Mouse (Mus musculus): ENCODE results near the gene Ptprt. TPM values are rescaled to one million over a fixed set of nuclear protein-coding genes. Genes with fewer than 3 reads are reported as not detected.
"Not testable (repeated sequence)": the region's sequence is repeated elsewhere in the genome, so short reads cannot be mapped to it uniquely, and the experiment has no call there.

The Ptprt gene
- polyA plus RNA-seq, 1 experiment, result 0.01 TPM

DNA sequence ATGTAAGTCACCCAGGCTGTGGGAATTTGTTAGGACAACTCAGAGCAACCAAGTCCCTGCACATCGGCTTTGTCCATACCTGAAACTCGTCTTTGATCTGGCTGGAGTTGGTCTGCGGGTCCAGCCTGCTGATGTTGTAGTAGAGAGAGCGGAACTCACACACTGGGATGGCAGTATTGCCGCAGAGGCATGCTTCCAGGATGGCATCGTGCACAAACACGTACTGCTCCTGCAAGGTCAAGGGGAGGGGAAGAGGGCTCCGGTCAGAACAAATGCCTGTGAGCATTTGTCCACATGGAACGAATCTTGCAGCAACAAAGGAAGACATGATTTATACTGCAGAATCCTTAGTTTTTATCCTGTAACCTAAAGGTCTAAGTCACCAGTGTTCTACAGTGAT lies 1107.3 kb downstream of the Ptprt start:
- Histone ChIP-seq H3K36me3 (replicated peaks; ENCODE audit: low read length) (no peaks in the 10 kb centered on the region), H3K9me3 (peaks cover 40% of the 10 kb centered on the region), H3K27me3 (replicated peaks) (no peaks in the 10 kb centered on the region), H3K4me1 (no peaks in the 10 kb centered on the region), H3K4me3 (replicated peaks) (no peak overlapping the region)
- TF ChIP-seq GATA1 (IDR thresholded peaks at IDR 0.05; ENCODE audit: borderline replicate concordance, low read length) (no peak), FLI1 (IDR thresholded peaks at IDR 0.05; ENCODE audit: low read length) (no peak)

DNA sequence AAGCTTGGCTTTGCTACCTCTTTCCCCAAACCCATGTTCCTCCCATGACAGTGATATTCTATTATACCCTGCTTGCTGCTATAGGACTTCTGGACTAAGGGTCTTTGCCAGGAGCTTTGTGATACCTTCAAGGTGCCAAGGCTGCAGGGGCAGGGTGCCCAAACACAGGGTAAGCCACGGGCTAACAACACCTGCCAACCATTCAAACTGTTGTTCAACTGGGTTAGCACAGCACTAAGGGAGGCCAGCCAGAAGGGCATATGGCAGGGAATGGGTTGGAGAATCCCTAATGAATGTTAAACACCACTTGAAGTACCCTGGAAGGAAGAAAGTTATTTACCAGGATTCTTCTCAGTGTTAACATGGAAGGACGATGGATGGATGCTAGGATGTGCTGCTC lies 1108.9 kb downstream of the Ptprt start:
- Histone ChIP-seq H3K9me3 (peaks cover 34% of the 10 kb centered on the region), H3K4me3 (replicated peaks) (no peak overlapping the region), H3K36me3 (replicated peaks; ENCODE audit: low read length) (no peaks in the 10 kb centered on the region), H3K4me1 (no peaks in the 10 kb centered on the region), H3K27me3 (replicated peaks) (no peaks in the 10 kb centered on the region)
- TF ChIP-seq FLI1 (IDR thresholded peaks at IDR 0.05; ENCODE audit: low read length), result no peak
- TF ChIP-seq GATA1 (IDR thresholded peaks at IDR 0.05; ENCODE audit: borderline replicate concordance, low read length), result no peak

DNA sequence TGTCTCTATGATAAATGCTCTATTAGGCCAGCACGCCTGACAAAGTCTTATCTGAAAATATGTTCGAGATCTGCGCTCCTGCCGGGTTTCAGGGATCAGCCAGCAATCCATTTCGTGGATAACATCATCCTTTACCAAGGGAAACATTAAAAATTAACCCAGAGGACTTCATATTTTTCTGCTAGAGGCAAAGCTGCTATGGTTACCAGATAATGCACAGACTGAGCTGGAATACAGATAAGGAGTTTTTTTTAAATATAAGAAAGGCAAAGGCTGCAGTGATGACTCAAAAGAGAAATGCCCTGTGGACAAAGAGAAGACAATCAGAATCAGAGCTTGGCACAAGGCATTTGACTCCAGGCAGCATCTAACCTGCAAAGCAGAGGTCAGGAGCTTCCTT lies 1111.4 kb downstream of the Ptprt start:
- Histone ChIP-seq H3K9me3 (peaks cover 39% of the 10 kb centered on the region), H3K36me3 (replicated peaks; ENCODE audit: low read length) (no peaks in the 10 kb centered on the region), H3K27me3 (replicated peaks) (no peaks in the 10 kb centered on the region), H3K4me1 (no peaks in the 10 kb centered on the region), H3K4me3 (replicated peaks) (no peak overlapping the region)
- TF ChIP-seq FLI1 (IDR thresholded peaks at IDR 0.05; ENCODE audit: low read length), result no peak

DNA sequence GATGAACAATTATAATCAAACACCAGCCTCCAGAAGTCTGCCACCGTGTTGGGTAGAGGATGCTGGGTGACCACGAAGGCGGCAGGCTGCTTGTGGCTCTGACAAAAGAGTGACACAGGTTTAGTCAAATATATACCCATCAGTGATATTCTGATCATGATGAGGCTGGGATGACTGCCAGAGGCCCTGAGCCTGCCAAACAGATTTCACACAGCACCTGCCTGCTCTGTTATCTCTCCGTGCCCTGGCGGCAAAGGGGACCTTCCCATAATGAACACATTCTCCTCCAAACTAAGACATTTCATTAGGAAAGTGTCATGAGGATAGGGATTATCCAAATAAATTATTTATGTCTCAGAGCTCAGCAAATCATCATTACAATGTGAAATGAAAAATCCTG lies 1113.6 kb downstream of the Ptprt start:
- TF ChIP-seq GATA1 (IDR thresholded peaks at IDR 0.05; ENCODE audit: borderline replicate concordance, low read length), result no peak
- no peak for TF ChIP-seq FLI1 (IDR thresholded peaks at IDR 0.05; ENCODE audit: low read length)
- H3K4me1 ChIP-seq, result no peaks in the 10 kb centered on the region
- H3K36me3 ChIP-seq (replicated peaks; ENCODE audit: low read length), result no peaks in the 10 kb centered on the region
- peaks cover 44% of the 10 kb centered on the region for H3K9me3 ChIP-seq
- no peak overlapping the region for H3K4me3 ChIP-seq (replicated peaks)
- H3K27me3 ChIP-seq (replicated peaks), result no peaks in the 10 kb centered on the region

DNA sequence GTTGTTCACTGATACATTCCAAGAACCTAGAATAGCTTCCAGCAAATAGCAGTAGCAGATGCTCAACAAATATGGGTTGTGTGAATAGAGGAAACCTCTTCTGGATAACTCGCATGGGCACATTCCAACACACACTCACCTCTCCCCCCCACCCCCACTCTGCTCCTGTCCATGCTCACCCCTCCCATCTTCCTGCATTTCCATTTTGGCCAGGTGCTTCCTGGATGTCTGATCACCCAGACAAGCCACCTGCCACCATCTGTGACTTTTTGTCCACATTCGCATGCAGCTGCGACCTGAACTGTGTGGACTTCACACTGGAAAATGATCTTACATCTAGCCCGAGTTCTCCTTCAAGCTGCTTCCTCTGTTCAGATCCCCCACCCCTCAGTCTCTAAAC lies 1115.5 kb downstream of the Ptprt start:
- H3K9me3 ChIP-seq, result peaks cover 41% of the 10 kb centered on the region
- no peaks in the 10 kb centered on the region for H3K36me3 ChIP-seq (replicated peaks; ENCODE audit: low read length)
- H3K4me3 ChIP-seq (replicated peaks), result no peak overlapping the region
- H3K27me3 ChIP-seq (replicated peaks), result no peaks in the 10 kb centered on the region
- no peaks in the 10 kb centered on the region for H3K4me1 ChIP-seq
- TF ChIP-seq FLI1 (IDR thresholded peaks at IDR 0.05; ENCODE audit: low read length) (no peak), GATA1 (IDR thresholded peaks at IDR 0.05; ENCODE audit: borderline replicate concordance, low read length) (no peak)

DNA sequence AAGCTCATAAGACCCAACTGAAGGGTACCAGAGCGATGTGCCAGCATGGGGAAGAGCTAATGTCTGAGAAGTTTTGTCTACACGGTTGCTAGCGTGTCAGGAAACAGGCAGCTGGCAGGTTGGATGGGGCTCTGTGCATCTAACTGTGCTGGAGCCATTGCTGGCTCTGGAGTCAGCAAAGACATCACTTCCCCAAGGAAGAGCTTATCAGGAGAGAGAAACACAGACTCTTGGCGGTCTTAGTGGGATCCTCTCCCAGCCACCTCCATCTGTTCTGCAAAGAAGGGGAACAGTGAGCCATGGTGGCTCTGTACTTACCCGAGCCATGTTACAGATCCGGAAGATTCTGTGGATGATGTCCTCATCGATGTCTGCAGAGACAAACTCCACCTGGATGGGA lies 1126.8 kb downstream of the Ptprt start:
- Histone ChIP-seq H3K36me3 (replicated peaks; ENCODE audit: low read length) (no peaks in the 10 kb centered on the region), H3K4me3 (replicated peaks) (no peak overlapping the region), H3K4me1 (no peaks in the 10 kb centered on the region), H3K9me3 (peaks cover 40% of the 10 kb centered on the region), H3K27me3 (replicated peaks) (no peaks in the 10 kb centered on the region)
- no peak for TF ChIP-seq GATA1 (IDR thresholded peaks at IDR 0.05; ENCODE audit: borderline replicate concordance, low read length)

DNA sequence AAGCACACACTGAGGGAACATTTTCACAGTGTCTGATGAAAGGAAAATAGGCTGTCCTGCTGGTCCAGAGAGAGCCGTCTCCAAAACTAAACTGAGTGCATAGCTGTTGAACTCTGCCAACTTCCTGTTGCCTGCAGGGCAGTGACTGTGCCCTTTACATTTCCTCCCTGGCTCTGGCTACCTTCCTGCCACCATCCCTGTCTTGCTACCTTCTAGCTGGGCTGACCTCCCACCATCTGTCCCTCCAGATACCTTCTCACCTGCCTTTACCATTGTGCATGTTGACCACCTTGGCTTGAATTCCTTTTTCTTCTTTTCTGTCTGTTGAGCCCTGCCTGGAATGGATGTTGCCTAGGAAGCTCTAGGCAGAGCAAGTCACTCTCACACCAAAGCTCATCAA lies 1133.8 kb downstream of the Ptprt start:
- 0 out of 2 replicates have a peak, but pooled peaks cover 4% of the 10 kb centered on the region for H3K4me1 ChIP-seq
- H3K27me3 ChIP-seq (replicated peaks), result no peaks in the 10 kb centered on the region
- H3K4me3 ChIP-seq (replicated peaks), result peak overlapping the region; percentile 25
- no peak for TF ChIP-seq FLI1 (IDR thresholded peaks at IDR 0.05; ENCODE audit: low read length)
- no peak for TF ChIP-seq GATA1 (IDR thresholded peaks at IDR 0.05; ENCODE audit: borderline replicate concordance, low read length)
- no peaks in the 10 kb centered on the region for H3K36me3 ChIP-seq (replicated peaks; ENCODE audit: low read length)
- peaks cover 27% of the 10 kb centered on the region for H3K9me3 ChIP-seq

DNA sequence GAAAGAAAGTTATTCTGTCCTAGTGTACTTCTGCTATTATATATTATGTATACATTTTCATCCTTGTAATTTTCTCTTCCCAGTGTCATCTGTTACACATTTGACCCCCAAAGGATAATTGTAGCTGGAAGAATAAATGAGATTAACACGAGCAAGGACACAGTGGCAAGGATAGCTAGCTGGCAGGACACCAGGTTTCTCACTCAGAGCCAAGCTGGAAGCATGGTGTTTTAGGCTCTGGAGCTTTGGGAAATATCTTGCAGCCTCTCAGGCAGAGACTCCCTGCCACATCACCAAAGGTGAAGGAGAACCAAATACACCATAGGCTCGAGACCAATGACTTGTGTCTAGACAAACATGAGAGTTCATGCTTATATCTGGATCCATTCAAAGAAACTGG lies 1141.3 kb downstream of the Ptprt start:
- Histone ChIP-seq H3K27me3 (replicated peaks) (no peaks in the 10 kb centered on the region), H3K36me3 (replicated peaks; ENCODE audit: low read length) (no peaks in the 10 kb centered on the region), H3K4me3 (replicated peaks) (no peak overlapping the region), H3K4me1 (no peaks in the 10 kb centered on the region), H3K9me3 (peaks cover 10% of the 10 kb centered on the region; the same call in 1 of the 2 replicates)
- TF ChIP-seq GATA1 (IDR thresholded peaks at IDR 0.05; ENCODE audit: borderline replicate concordance, low read length) (no peak), FLI1 (IDR thresholded peaks at IDR 0.05; ENCODE audit: low read length) (no peak)

DNA sequence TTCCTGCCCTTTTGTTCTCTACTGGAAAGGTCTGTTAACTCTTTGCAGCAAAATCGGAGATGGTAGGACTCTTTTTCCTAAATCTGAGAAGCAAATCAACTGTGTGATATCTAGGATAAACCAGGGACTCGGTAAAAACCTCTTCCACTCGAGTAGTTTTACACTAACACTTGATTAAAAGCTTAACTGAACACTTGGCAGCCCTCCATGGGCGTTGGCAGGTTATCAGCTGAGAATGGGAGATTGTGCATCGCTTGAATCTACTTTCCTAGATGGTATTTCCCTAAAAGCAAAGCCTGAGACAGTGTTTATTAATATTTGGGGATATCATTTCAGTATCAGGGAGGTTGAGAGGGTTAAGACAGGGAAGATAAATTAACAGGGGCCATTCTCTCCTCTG lies 1144.0 kb downstream of the Ptprt start:
- no peaks in the 10 kb centered on the region for H3K4me1 ChIP-seq
- no peak overlapping the region for H3K4me3 ChIP-seq (replicated peaks)
- no peaks in the 10 kb centered on the region for H3K36me3 ChIP-seq (replicated peaks; ENCODE audit: low read length)
- TF ChIP-seq GATA1 (IDR thresholded peaks at IDR 0.05; ENCODE audit: borderline replicate concordance, low read length), result no peak
- TF ChIP-seq FLI1 (IDR thresholded peaks at IDR 0.05; ENCODE audit: low read length), result no peak
- no peaks in the 10 kb centered on the region for H3K9me3 ChIP-seq
- no peaks in the 10 kb centered on the region for H3K27me3 ChIP-seq (replicated peaks)

DNA sequence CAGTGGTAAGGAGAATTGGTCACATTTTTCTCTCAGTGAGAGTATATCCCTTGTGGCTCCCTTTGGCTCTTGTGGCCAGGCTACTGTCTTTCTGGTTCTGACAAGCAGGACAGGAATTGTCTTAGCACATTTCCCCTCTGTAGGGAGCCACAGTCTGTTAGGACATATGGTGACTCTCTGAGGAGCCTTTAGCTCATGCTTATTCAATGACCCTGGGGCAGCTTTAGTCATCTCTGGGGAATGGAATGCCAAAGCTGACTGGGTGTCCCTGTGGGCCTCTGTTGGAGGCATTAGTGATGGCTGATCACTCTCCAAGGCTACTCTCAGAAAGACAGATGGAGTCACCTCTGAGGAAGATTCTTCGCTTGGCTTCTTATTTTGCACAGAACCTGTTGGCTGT lies 1147.7 kb downstream of the Ptprt start:
- Histone ChIP-seq H3K36me3 (replicated peaks; ENCODE audit: low read length) (no peaks in the 10 kb centered on the region), H3K4me3 (replicated peaks) (no peak overlapping the region), H3K4me1 (no peaks in the 10 kb centered on the region), H3K9me3 (peaks cover 8% of the 10 kb centered on the region; the same call in 1 of the 2 replicates), H3K27me3 (replicated peaks) (no peaks in the 10 kb centered on the region)
- TF ChIP-seq GATA1 (IDR thresholded peaks at IDR 0.05; ENCODE audit: borderline replicate concordance, low read length), result no peak
- TF ChIP-seq FLI1 (IDR thresholded peaks at IDR 0.05; ENCODE audit: low read length), result no peak

DNA sequence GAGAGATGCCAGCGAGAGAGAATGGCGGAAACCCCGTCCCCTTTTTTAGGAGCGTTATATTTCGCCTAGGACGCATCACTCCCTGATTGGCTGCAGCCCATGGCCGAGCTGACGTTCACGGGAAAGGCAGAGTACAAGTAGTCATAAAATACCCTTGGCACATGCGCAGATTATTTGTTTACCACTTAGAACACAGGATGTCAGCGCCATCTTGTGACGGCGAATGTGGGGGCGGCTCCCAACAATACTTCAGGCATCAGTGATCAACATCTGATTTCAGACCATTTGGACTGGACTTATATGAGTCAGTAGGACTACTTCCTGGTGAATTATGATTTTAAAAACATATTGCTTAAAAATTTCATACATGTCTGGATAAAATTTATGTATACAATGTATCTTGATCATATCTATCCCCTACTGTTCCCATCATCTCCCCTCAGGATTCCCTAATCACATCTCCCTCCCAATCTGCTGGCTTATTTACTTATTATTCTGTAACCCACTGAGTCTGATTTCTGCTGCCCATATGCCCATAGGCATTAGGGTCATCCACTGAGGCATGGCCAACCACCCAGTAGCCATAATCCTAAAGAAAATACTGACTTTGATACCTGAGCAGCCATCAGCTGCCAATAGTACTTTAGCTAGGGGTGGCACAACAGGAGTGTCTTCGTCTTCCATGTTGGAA lies 1148.9 kb downstream of the Ptprt start:
- H3K27me3 ChIP-seq (replicated peaks); H3K4me3 ChIP-seq (replicated peaks); H3K4me1 ChIP-seq; H3K36me3 ChIP-seq (replicated peaks; ENCODE audit: low read length); H3K9me3 ChIP-seq: not testable (repeated sequence)

Measured in megakaryocyte, embryonic 14.5 days (primary cell).